Mouse (Mus musculus) C2C12 (cell line): ENCODE measurements around the gene Fbxo41. TPM values are rescaled to one million over a fixed set of nuclear protein-coding genes. Genes with fewer than 3 reads are reported as not detected.

ENCODE experiments used
- H3K27me3 ChIP-seq: one replicate; pipeline ENCODE4 v1.6.1; 2011; ENCODE audit not compliant: control insufficient read depth, insufficient read depth, insufficient read length
- H3K36me3 ChIP-seq: one replicate; pipeline ENCODE4 v1.6.1; 2011; ENCODE audit not compliant: control insufficient read depth, insufficient read depth
- H3K4me3 ChIP-seq: one replicate; pipeline ENCODE4 v1.5.1; 2011; ENCODE audit warnings: mild to moderate bottlenecking, control low read depth; ENCODE audit not compliant: poor library complexity, insufficient read depth, severe bottlenecking
- H3K79me2 ChIP-seq: one replicate; pipeline ENCODE4 v1.6.1; 2011; ENCODE audit not compliant: control insufficient read depth, insufficient read depth
- H3K79me3 ChIP-seq: one replicate; pipeline ENCODE4 v1.6.1; 2011; ENCODE audit warnings: low read depth, control low read depth
- H3ac ChIP-seq: one replicate; pipeline ENCODE3; 2011; ENCODE audit warnings: low read depth; ENCODE audit not compliant: control insufficient read depth, insufficient read length
- CEBPB ChIP-seq: IDR thresholded peaks from one replicate; pipeline ENCODE4 v1.6.1; 2011; ENCODE audit warnings: low read depth, mild to moderate bottlenecking, control low read depth, moderate library complexity
- CTCF ChIP-seq: IDR thresholded peaks from one replicate; pipeline ENCODE4 v1.5.1; 2011; ENCODE audit not compliant: control insufficient read depth, insufficient read depth, insufficient read length
- FOSL1 ChIP-seq: IDR thresholded peaks from one replicate; pipeline ENCODE4 v1.8.0; 2011; ENCODE audit warnings: mild to moderate bottlenecking, low read length; ENCODE audit not compliant: poor library complexity, insufficient read depth, severe bottlenecking
- MAX ChIP-seq: IDR thresholded peaks from one replicate; pipeline ENCODE4 v1.6.1; 2011; ENCODE audit warnings: mild to moderate bottlenecking, control low read depth
- MYOD1 ChIP-seq: IDR thresholded peaks from one replicate; pipeline ENCODE4 v1.6.1; 2011; ENCODE audit warnings: low read depth; ENCODE audit not compliant: control insufficient read depth, insufficient read length
- MYOG ChIP-seq: IDR thresholded peaks from one replicate; pipeline ENCODE4 v1.6.1; 2011; ENCODE audit not compliant: control insufficient read depth, insufficient read length; ENCODE audit errors: extremely low read depth
- USF1 ChIP-seq: IDR thresholded peaks from one replicate; pipeline ENCODE4 v1.6.1; 2011; ENCODE audit warnings: low read depth, mild to moderate bottlenecking, control low read depth, moderate library complexity
- long read RNA-seq, 2 experiments: library from polyadenylated mRNA; unstranded; transcript quantifications; one replicate each; pipeline ENCODE4 v2.0.0; 2019 to 2020
- polyA plus RNA-seq: library from polyadenylated mRNA; unstranded; fragments of >200 nt; fragmentation: generic; extraction: Trizol; gene quantifications from one replicate; pipeline ENCODE4 v1.2.1, GENCODE M21; 2012; ENCODE audit warnings: missing spikeins

Fbxo41 gene
- 0.02 TPM for polyA plus RNA-seq
- long read RNA-seq, experiment 1 = 0 reads
- long read RNA-seq, experiment 2 = 0 reads

- Histone ChIP-seq H3K27me3 (peaks cover 29% of the 10 kb centered on the region), H3K36me3 (no peaks in the 10 kb centered on the region), H3ac (no peak within 1 kb of the TSS), H3K79me2 (no peaks in the 10 kb centered on the region), H3K4me3 (no peak within 1 kb of the TSS), H3K79me3 (no peaks in the 10 kb centered on the region)
- TF ChIP-seq MAX (no peak), MYOG (no peak), MYOD1 (no peak)
These were observed at the start of gene Fbxo41 for GRCm38 (mm10) chr6:85502911-85503250. Gene Fbxo41, minus strand, starts transcription at chr6:85502994.

GRCm38 (mm10) chr6:85547642-85548041 lies 44.8 kb upstream of the Fbxo41 start:
- TF ChIP-seq MYOG = no peak
- no peak for TF ChIP-seq USF1
- no peak for TF ChIP-seq MAX
- TF ChIP-seq CTCF = no peak
- TF ChIP-seq CEBPB = no peak
- TF ChIP-seq FOSL1 = no peak
- Histone ChIP-seq H3K4me3 (no peak overlapping the region), H3K79me3 (no peaks in the 10 kb centered on the region), H3ac (no peak overlapping the region), H3K36me3 (no peaks in the 10 kb centered on the region), H3K27me3 (peaks cover 7% of the 10 kb centered on the region), H3K79me2 (no peaks in the 10 kb centered on the region)

GRCm38 (mm10) chr6:85544251-85544881 lies 41.6 kb upstream of the Fbxo41 start:
- H3K36me3 ChIP-seq = no peaks in the 10 kb centered on the region
- no peak overlapping the region for H3ac ChIP-seq
- H3K79me3 ChIP-seq = no peaks in the 10 kb centered on the region
- TF ChIP-seq MAX (no peak), CTCF (no peak), MYOG (no peak), CEBPB (no peak), FOSL1 (no peak), USF1 (no peak), MYOD1 (no peak)
- H3K4me3 ChIP-seq = no peak overlapping the region
- no peaks in the 10 kb centered on the region for H3K79me2 ChIP-seq
- peaks cover 7% of the 10 kb centered on the region for H3K27me3 ChIP-seq

GRCm38 (mm10) chr6:85543351-85544175 lies 40.8 kb upstream of the Fbxo41 start:
- no peak overlapping the region for H3ac ChIP-seq
- H3K4me3 ChIP-seq = no peak overlapping the region
- no peaks in the 10 kb centered on the region for H3K79me3 ChIP-seq
- peaks cover 7% of the 10 kb centered on the region for H3K27me3 ChIP-seq
- TF ChIP-seq MYOD1 (no peak), MAX (no peak), FOSL1 (no peak)
- H3K36me3 ChIP-seq = no peaks in the 10 kb centered on the region
- no peaks in the 10 kb centered on the region for H3K79me2 ChIP-seq

GRCm38 (mm10) chr6:85522825-85523224 lies 20.0 kb upstream of the Fbxo41 start:
- H3K4me3 ChIP-seq = no peak overlapping the region
- no peak overlapping the region for H3ac ChIP-seq
- H3K27me3 ChIP-seq = peaks cover 5% of the 10 kb centered on the region
- no peak for TF ChIP-seq MYOD1
- TF ChIP-seq USF1 = no peak
- TF ChIP-seq MYOG = no peak
- no peak for TF ChIP-seq FOSL1
- no peak for TF ChIP-seq MAX
- TF ChIP-seq CEBPB = no peak
- TF ChIP-seq CTCF = no peak
- no peaks in the 10 kb centered on the region for H3K79me2 ChIP-seq
- no peaks in the 10 kb centered on the region for H3K79me3 ChIP-seq
- no peaks in the 10 kb centered on the region for H3K36me3 ChIP-seq

DNA sequence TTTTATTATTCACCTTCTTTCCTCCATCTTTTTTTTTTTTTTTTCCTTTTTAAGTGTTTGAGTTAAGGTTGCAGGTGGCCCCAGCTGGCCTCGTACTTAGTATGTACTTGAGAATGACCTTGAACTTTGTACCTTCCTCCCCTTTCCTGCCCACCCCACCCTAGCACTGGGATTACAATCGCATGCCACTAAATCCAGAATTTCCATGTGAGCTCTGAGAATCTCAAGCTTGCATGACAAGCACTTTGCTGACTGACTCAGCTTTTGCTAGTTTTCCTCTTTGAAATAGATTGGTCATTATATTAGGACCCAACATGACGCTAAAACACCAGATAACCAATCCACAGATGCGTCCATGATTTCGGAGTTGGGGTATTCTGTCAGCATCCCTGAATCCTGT lies 19.2 kb upstream of the Fbxo41 start:
- peaks cover 5% of the 10 kb centered on the region for H3K27me3 ChIP-seq
- H3K79me3 ChIP-seq = no peaks in the 10 kb centered on the region
- no peak overlapping the region for H3K4me3 ChIP-seq
- no peaks in the 10 kb centered on the region for H3K36me3 ChIP-seq
- no peak overlapping the region for H3ac ChIP-seq
- H3K79me2 ChIP-seq = no peaks in the 10 kb centered on the region
- TF ChIP-seq CEBPB (no peak), CTCF (no peak), MYOD1 (no peak), MYOG (no peak), MAX (no peak), FOSL1 (no peak)
